Mouse (Mus musculus): ENCODE results near the gene Hic2. TPM values are rescaled to one million over a fixed set of nuclear protein-coding genes. Genes with fewer than 3 reads are reported as not detected.

Hic2 gene
- polyA plus RNA-seq, 1 experiment from 2014 or later, result 4.1 TPM

DNA sequence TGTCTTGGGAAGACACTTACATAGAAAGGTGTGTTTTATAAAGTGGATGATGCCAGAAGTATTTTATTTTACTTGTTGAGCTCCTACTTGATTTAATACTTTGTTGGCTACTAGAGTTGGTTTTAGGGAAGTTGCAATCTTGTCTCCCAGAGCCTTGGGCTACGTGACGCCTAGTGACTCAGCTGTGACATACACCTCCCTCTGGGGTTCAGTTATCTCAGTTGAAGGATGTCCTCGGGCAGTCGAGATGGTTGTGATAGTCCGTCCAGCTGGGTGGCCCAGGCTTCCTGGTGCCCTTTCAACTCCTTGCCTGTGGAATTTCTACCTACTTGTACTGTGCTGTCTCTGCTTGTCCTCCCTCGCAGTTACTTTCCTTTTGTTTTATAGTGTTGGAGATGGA lies 15.8 kb downstream of the Hic2 start:
- Histone ChIP-seq H3K4me1 (replicated peaks; ENCODE audit: control insufficient read depth, insufficient read depth, low read length) (peaks cover 43% of the 10 kb centered on the region), H3K4me2 (ENCODE audit: low read depth, low read length) (no peak overlapping the region), H3K4me3 (ENCODE audit: low read length) (no peak overlapping the region), H3K27me3 (ENCODE audit: control insufficient read depth, insufficient read depth, low read depth, low read length) (no peaks in the 10 kb centered on the region), H3K27ac (ENCODE audit: low read length) (no peak overlapping the region), H3K36me3 (ENCODE audit: control insufficient read depth, insufficient read depth, low read length) (no peaks in the 10 kb centered on the region), H3K9me3 (ENCODE audit: control insufficient read depth, low read length) (no peaks in the 10 kb centered on the region), H3K9ac (ENCODE audit: low read length) (no peak overlapping the region)
- 32% methylated on average over 6 of the region's 6 CpGs for WGBS
- ATAC-seq (ENCODE audit: low read depth), result no peak

- H3K9ac ChIP-seq (ENCODE audit: low read length), result no peak overlapping the region
- WGBS, result 41% methylated on average over 3 of the region's 3 CpGs
- no peaks in the 10 kb centered on the region for H3K27me3 ChIP-seq (ENCODE audit: control insufficient read depth, insufficient read depth, low read depth, low read length)
- H3K27ac ChIP-seq (ENCODE audit: low read length), result peak overlapping the region; percentile 74
- ATAC-seq (ENCODE audit: low read depth), result peak; percentile 50
- no peak overlapping the region for H3K4me3 ChIP-seq (ENCODE audit: low read length)
- peaks cover 49% of the 10 kb centered on the region for H3K4me1 ChIP-seq (replicated peaks; ENCODE audit: control insufficient read depth, insufficient read depth, low read length)
- H3K9me3 ChIP-seq (ENCODE audit: control insufficient read depth, low read length), result no peaks in the 10 kb centered on the region
- no peaks in the 10 kb centered on the region for H3K36me3 ChIP-seq (ENCODE audit: control insufficient read depth, insufficient read depth, low read length)
- H3K4me2 ChIP-seq (ENCODE audit: low read depth, low read length), result peak overlapping the region; percentile 26
These were observed 18.2 kb downstream of the Hic2 start for GRCm38 (mm10) chr16:17251539-17251938.

DNA sequence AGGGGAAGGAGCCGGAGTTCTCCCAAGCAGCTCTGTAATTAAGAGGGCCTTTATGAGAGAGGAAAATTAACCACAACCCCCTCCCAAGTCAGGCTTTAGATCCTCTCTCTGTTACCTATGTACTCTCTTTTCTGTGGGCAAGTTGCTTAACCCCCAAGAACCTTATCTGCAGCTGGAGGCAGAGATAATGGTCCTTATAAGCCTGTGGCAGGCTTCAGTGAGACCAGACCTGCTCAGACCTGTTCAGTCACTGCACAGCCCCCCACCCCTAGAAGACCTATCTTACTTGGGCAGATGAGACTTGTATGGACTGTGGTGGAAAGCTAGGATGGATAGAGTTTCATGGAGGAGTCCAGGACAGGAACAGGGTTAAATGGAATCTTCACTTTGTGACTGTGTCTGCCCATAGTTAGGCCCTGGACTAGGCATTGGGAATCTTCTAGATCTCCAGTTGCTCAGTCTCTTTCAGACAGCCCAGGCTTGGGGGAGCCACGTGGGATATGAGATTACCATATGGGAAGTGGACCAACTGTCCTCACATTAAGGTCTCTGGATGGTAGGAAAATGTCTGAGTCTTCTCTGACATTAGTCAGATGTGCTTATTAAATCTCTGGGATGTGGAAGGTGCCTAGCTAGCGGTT lies 18.8 kb downstream of the Hic2 start:
- ATAC-seq (ENCODE audit: low read depth), result no peak
- no peaks in the 10 kb centered on the region; the same call in 1 of the 2 replicates for H3K36me3 ChIP-seq (ENCODE audit: control insufficient read depth, insufficient read depth, low read length)
- H3K4me3 ChIP-seq (ENCODE audit: low read length), result no peak overlapping the region
- H3K4me1 ChIP-seq (replicated peaks; ENCODE audit: control insufficient read depth, insufficient read depth, low read length), result peaks cover 49% of the 10 kb centered on the region
- WGBS, result 43% methylated on average over 3 of the region's 3 CpGs
- H3K27ac ChIP-seq (ENCODE audit: low read length), result peak overlapping the region; percentile 66
- H3K4me2 ChIP-seq (ENCODE audit: low read depth, low read length), result peak overlapping the region; percentile 26; the same call in 1 of the 2 replicates
- H3K9me3 ChIP-seq (ENCODE audit: control insufficient read depth, low read length), result no peaks in the 10 kb centered on the region
- H3K27me3 ChIP-seq (ENCODE audit: control insufficient read depth, insufficient read depth, low read depth, low read length), result no peaks in the 10 kb centered on the region
- H3K9ac ChIP-seq (ENCODE audit: low read length), result no peak overlapping the region

- H3K9ac ChIP-seq (ENCODE audit: low read length), result no peak overlapping the region
- no peak overlapping the region for H3K4me2 ChIP-seq (ENCODE audit: low read depth, low read length)
- H3K36me3 ChIP-seq (ENCODE audit: control insufficient read depth, insufficient read depth, low read length), result peaks cover 5% of the 10 kb centered on the region
- WGBS, result 57% methylated on average over 7 of the region's 7 CpGs
- no peak overlapping the region for H3K4me3 ChIP-seq (ENCODE audit: low read length)
- 0 out of 2 replicates have a peak overlapping the region, but pooled peaks have one; percentile 29 for H3K27ac ChIP-seq (ENCODE audit: low read length)
- H3K4me1 ChIP-seq (replicated peaks; ENCODE audit: control insufficient read depth, insufficient read depth, low read length), result peaks cover 49% of the 10 kb centered on the region
- H3K9me3 ChIP-seq (ENCODE audit: control insufficient read depth, low read length), result no peaks in the 10 kb centered on the region
- no peaks in the 10 kb centered on the region for H3K27me3 ChIP-seq (ENCODE audit: control insufficient read depth, insufficient read depth, low read depth, low read length)
- ATAC-seq (ENCODE audit: low read depth), result no peak; the same call in 1 of the 2 replicates
These were observed 19.5 kb downstream of the Hic2 start for GRCm38 (mm10) chr16:17252841-17253240.

GRCm38 (mm10) chr16:17254005-17254597 lies 20.7 kb downstream of the Hic2 start:
- no peak overlapping the region for H3K27ac ChIP-seq (ENCODE audit: low read length)

DNA sequence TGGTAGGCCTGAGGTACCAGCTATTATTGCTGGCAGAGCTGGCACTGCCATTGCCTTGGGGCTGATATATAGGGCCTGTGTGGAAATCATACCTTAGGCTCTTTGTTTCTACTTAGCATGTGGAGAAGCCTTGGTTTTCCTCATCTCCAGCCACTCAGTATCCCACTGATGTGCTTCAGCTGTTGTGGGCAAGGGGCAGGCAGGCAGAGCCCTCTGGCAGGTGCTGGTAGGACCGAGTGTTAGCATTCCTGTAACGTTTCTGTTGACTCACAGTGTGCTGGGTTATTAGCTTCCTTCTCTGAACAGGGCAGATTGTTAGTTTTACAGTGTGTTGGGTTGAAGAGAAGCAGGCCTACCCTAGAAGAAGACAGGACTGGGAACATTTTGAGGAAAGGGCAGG lies 21.9 kb downstream of the Hic2 start:
- no peak overlapping the region for H3K4me2 ChIP-seq (ENCODE audit: low read depth, low read length)
- H3K4me1 ChIP-seq (replicated peaks; ENCODE audit: control insufficient read depth, insufficient read depth, low read length), result peaks cover 37% of the 10 kb centered on the region
- H3K9ac ChIP-seq (ENCODE audit: low read length), result no peak overlapping the region
- no peaks in the 10 kb centered on the region for H3K9me3 ChIP-seq (ENCODE audit: control insufficient read depth, low read length)
- no peak overlapping the region for H3K4me3 ChIP-seq (ENCODE audit: low read length)
- no peak for ATAC-seq (ENCODE audit: low read depth)
- 33% methylated on average over 2 of the region's 2 CpGs for WGBS
- peaks cover 13% of the 10 kb centered on the region for H3K36me3 ChIP-seq (ENCODE audit: control insufficient read depth, insufficient read depth, low read length)
- no peak overlapping the region for H3K27ac ChIP-seq (ENCODE audit: low read length)
- H3K27me3 ChIP-seq (ENCODE audit: control insufficient read depth, insufficient read depth, low read depth, low read length), result no peaks in the 10 kb centered on the region

More at GRCm38 (mm10) chr16:17254005-17254597, 20.7 kb downstream of the Hic2 start:
- WGBS, result 22% methylated on average over 4 of the region's 4 CpGs
- no peak overlapping the region for H3K9ac ChIP-seq (ENCODE audit: low read length)
- ATAC-seq (ENCODE audit: low read depth), result 0 out of 2 replicates have a peak, but pooled peaks have one; percentile 21
- H3K4me1 ChIP-seq (replicated peaks; ENCODE audit: control insufficient read depth, insufficient read depth, low read length), result peaks cover 42% of the 10 kb centered on the region
- no peak overlapping the region for H3K4me3 ChIP-seq (ENCODE audit: low read length)
- no peaks in the 10 kb centered on the region for H3K27me3 ChIP-seq (ENCODE audit: control insufficient read depth, insufficient read depth, low read depth, low read length)
- peaks cover 13% of the 10 kb centered on the region for H3K36me3 ChIP-seq (ENCODE audit: control insufficient read depth, insufficient read depth, low read length)
- no peaks in the 10 kb centered on the region for H3K9me3 ChIP-seq (ENCODE audit: control insufficient read depth, low read length)
- H3K4me2 ChIP-seq (ENCODE audit: low read depth, low read length), result no peak overlapping the region

- H3K4me1 ChIP-seq (replicated peaks; ENCODE audit: control insufficient read depth, insufficient read depth, low read length), result peaks cover 22% of the 10 kb centered on the region
- no peak overlapping the region for H3K27ac ChIP-seq (ENCODE audit: low read length)
- peaks cover 16% of the 10 kb centered on the region for H3K36me3 ChIP-seq (ENCODE audit: control insufficient read depth, insufficient read depth, low read length)
- 87% methylated on average over 9 of the region's 9 CpGs for WGBS
- ATAC-seq (ENCODE audit: low read depth), result no peak
- no peaks in the 10 kb centered on the region for H3K27me3 ChIP-seq (ENCODE audit: control insufficient read depth, insufficient read depth, low read depth, low read length)
- no peaks in the 10 kb centered on the region for H3K9me3 ChIP-seq (ENCODE audit: control insufficient read depth, low read length)
- no peak overlapping the region for H3K4me2 ChIP-seq (ENCODE audit: low read depth, low read length)
- no peak overlapping the region for H3K9ac ChIP-seq (ENCODE audit: low read length)
- H3K4me3 ChIP-seq (ENCODE audit: low read length), result no peak overlapping the region
These were observed 24.0 kb downstream of the Hic2 start for GRCm38 (mm10) chr16:17257359-17257821.

DNA sequence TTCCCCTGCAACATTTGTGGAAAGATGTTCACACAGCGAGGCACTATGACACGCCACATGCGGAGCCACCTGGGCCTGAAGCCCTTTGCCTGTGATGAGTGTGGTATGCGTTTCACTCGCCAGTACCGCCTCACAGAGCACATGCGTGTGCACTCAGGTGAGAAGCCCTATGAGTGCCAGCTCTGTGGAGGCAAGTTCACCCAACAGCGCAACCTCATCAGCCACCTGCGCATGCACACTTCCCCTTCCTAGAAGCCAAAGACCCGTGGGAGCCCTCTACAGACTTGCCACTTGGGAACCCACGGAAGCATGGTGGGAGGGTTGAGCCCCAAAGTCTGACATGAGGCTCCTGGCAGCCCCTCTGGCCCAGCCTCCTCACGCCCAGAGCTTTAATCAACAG lies 25.5 kb downstream of the Hic2 start:
- Histone ChIP-seq H3K36me3 (ENCODE audit: control insufficient read depth, insufficient read depth, low read length) (peaks cover 16% of the 10 kb centered on the region), H3K4me3 (ENCODE audit: low read length) (no peak overlapping the region), H3K9me3 (ENCODE audit: control insufficient read depth, low read length) (no peaks in the 10 kb centered on the region), H3K4me1 (replicated peaks; ENCODE audit: control insufficient read depth, insufficient read depth, low read length) (peaks cover 8% of the 10 kb centered on the region), H3K4me2 (ENCODE audit: low read depth, low read length) (no peak overlapping the region), H3K9ac (ENCODE audit: low read length) (no peak overlapping the region), H3K27ac (ENCODE audit: low read length) (no peak overlapping the region), H3K27me3 (ENCODE audit: control insufficient read depth, insufficient read depth, low read depth, low read length) (no peaks in the 10 kb centered on the region)
- no peak for ATAC-seq (ENCODE audit: low read depth)
- 90% methylated on average over 12 of the region's 12 CpGs for WGBS

GRCm38 (mm10) chr16:17261341-17261740 lies 28.0 kb downstream of the Hic2 start:
- H3K27ac ChIP-seq (ENCODE audit: low read length), result no peak overlapping the region
- no peaks in the 10 kb centered on the region for H3K27me3 ChIP-seq (ENCODE audit: control insufficient read depth, insufficient read depth, low read depth, low read length)
- H3K4me2 ChIP-seq (ENCODE audit: low read depth, low read length), result no peak overlapping the region
- no peak overlapping the region for H3K4me3 ChIP-seq (ENCODE audit: low read length)
- no peak overlapping the region for H3K9ac ChIP-seq (ENCODE audit: low read length)
- H3K36me3 ChIP-seq (ENCODE audit: control insufficient read depth, insufficient read depth, low read length), result peaks cover 16% of the 10 kb centered on the region
- H3K4me1 ChIP-seq (replicated peaks; ENCODE audit: control insufficient read depth, insufficient read depth, low read length), result no peaks in the 10 kb centered on the region
- no peak for ATAC-seq (ENCODE audit: low read depth)
- no peaks in the 10 kb centered on the region for H3K9me3 ChIP-seq (ENCODE audit: control insufficient read depth, low read length)
- WGBS, result 78% methylated on average over 1 of the region's 1 CpGs

Measured in lung, embryonic 16.5 days (tissue).